In genomic region chr1:167269350-167269811, GRCm38 (mm10) we compare ENCODE assay signal across 8 mouse cellular contexts. TPM values are rescaled to one million over a fixed set of nuclear protein-coding genes. Genes with fewer than 3 reads are reported as not detected.
DNase-seq lines count a peak whose midpoint lies in the region; ATAC-seq lines count a peak whose summit lies in the region.

No protein-coding gene starts in this region.

- no peak overlapping the region for H3K4me3 ChIP-seq in kidney, embryonic 16.5 days (ENCODE audit: low read length)
- no peak overlapping the region for H3K4me3 ChIP-seq in embryonic facial prominence, embryonic 14.5 days (ENCODE audit: low read depth, low read length)
- H3K4me3 ChIP-seq in limb, embryonic 13.5 days: no peak overlapping the region

- H3K4me2 ChIP-seq in kidney, embryonic 16.5 days (replicated peaks; ENCODE audit: low read depth, low read length): peak overlapping the region; percentile 54
- peak overlapping the region; percentile 54 for H3K4me2 ChIP-seq in embryonic facial prominence, embryonic 14.5 days (ENCODE audit: low read depth, low read length)
- H3K4me2 ChIP-seq in limb, embryonic 13.5 days (replicated peaks): peak overlapping the region; percentile 52

- no peak for DNase-seq in kidney, postnatal 36 days
- peak; percentile 69 for DNase-seq in embryonic facial prominence, embryonic 14.5 days (ENCODE audit: low spot score)
- peak; percentile 66 for DNase-seq in naive thymus-derived CD4-positive, alpha-beta T cell, adult 2 months (ENCODE audit: low read depth)
- DNase-seq in left cerebral cortex, adult 8-10 months (ENCODE audit: low spot score in 2 of 2): no peak
- DNase-seq in cerebellum, adult 9-10 months: no peak
- no peak for DNase-seq in frontal cortex, postnatal 36 days (ENCODE audit: low spot score in 2 of 2)

- peaks cover 40% of the 10 kb centered on the region for H3K4me1 ChIP-seq in kidney, embryonic 16.5 days (ENCODE audit: insufficient read depth, low read length)
- H3K4me1 ChIP-seq in embryonic facial prominence, embryonic 14.5 days (ENCODE audit: control insufficient read depth, insufficient read depth, low read length): peaks cover 39% of the 10 kb centered on the region
- peaks cover 45% of the 10 kb centered on the region for H3K4me1 ChIP-seq in limb, embryonic 13.5 days

- H3K27me3 ChIP-seq in kidney, embryonic 16.5 days (ENCODE audit: insufficient read depth, low read length): no peaks in the 10 kb centered on the region
- H3K27me3 ChIP-seq in embryonic facial prominence, embryonic 14.5 days (replicated peaks; ENCODE audit: control insufficient read depth, insufficient read depth, low read length): no peaks in the 10 kb centered on the region
- H3K27me3 ChIP-seq in limb, embryonic 13.5 days: no peaks in the 10 kb centered on the region

- H3K9me3 ChIP-seq in kidney, embryonic 16.5 days (ENCODE audit: low read length): no peaks in the 10 kb centered on the region
- H3K9me3 ChIP-seq in embryonic facial prominence, embryonic 14.5 days (ENCODE audit: control insufficient read depth, low read length): no peaks in the 10 kb centered on the region
- no peaks in the 10 kb centered on the region for H3K9me3 ChIP-seq in limb, embryonic 13.5 days

- 23% methylated on average over 14 of the region's 14 CpGs for WGBS in kidney, embryonic 16.5 days
- WGBS in embryonic facial prominence, embryonic 14.5 days: 23% methylated on average over 12 of the region's 14 CpGs
- WGBS in limb, embryonic 13.5 days: 26% methylated on average over 14 of the region's 14 CpGs

- H3K36me3 ChIP-seq in kidney, embryonic 16.5 days (ENCODE audit: insufficient read depth, low read length): no peaks in the 10 kb centered on the region
- H3K36me3 ChIP-seq in embryonic facial prominence, embryonic 14.5 days (ENCODE audit: control insufficient read depth, insufficient read depth, low read length): no peaks in the 10 kb centered on the region
- H3K36me3 ChIP-seq in limb, embryonic 13.5 days: no peaks in the 10 kb centered on the region

- no peak overlapping the region for H3K9ac ChIP-seq in kidney, embryonic 16.5 days (replicated peaks; ENCODE audit: low read length)
- peak overlapping the region; percentile 2; the same call in 1 of the 2 replicates for H3K9ac ChIP-seq in embryonic facial prominence, embryonic 14.5 days (ENCODE audit: low read depth, low read length)
- no peak overlapping the region for H3K9ac ChIP-seq in limb, embryonic 13.5 days

- peak overlapping the region; percentile 54 for H3K27ac ChIP-seq in kidney, embryonic 16.5 days (ENCODE audit: low read length)
- H3K27ac ChIP-seq in embryonic facial prominence, embryonic 14.5 days (replicated peaks; ENCODE audit: low read depth, low read length): peak overlapping the region; percentile 75
- peak overlapping the region; percentile 56 for H3K27ac ChIP-seq in limb, embryonic 13.5 days

- peak; percentile 6; the same call in 1 of the 2 replicates for ATAC-seq in kidney, embryonic 16.5 days (ENCODE audit: low FRiP score, low TSS enrichment)
- peak; percentile 30 for ATAC-seq in embryonic facial prominence, embryonic 14.5 days (ENCODE audit: low read depth)
- ATAC-seq in limb, embryonic 13.5 days (ENCODE audit: low FRiP score, low read depth): peak; percentile 28; the same call in 1 of the 2 replicates

RNA-seq across cellular contexts. Expression of gene Uck2, which starts 15.7 kb away (rescaled TPM):
- 67.7 and 72.3 TPM in 2 replicates for polyA plus RNA-seq in kidney, embryonic 16.5 days (2015; fragmentation: Nextera tagmentation; extraction: Ambion mirVana)
- 54.8 and 56.2 TPM in 2 replicates for polyA plus RNA-seq in embryonic facial prominence, embryonic 14.5 days (2014; fragmentation: Nextera tagmentation; extraction: Ambion mirVana)
- 78.3 and 83.2 TPM in 2 replicates for polyA plus RNA-seq in limb, embryonic 13.5 days (2015; fragmentation: Nextera tagmentation; extraction: Ambion mirVana)
- total RNA-seq in left cerebral cortex, adult 8-10 months (2022): 10 to 100 TPM; 25.8 to 33.4 (median 29.2) TPM

RNA-seq across cellular contexts. Expression of gene Tmco1, which starts 38.8 kb away (rescaled TPM):
- 117 and 125 TPM in 2 replicates for polyA plus RNA-seq in kidney, embryonic 16.5 days (2015; fragmentation: Nextera tagmentation; extraction: Ambion mirVana)
- 80.6 and 90.0 TPM in 2 replicates for polyA plus RNA-seq in embryonic facial prominence, embryonic 14.5 days (2014; fragmentation: Nextera tagmentation; extraction: Ambion mirVana)
- polyA plus RNA-seq in limb, embryonic 13.5 days (2015; fragmentation: Nextera tagmentation; extraction: Ambion mirVana): 80.4 and 81.8 TPM in 2 replicates
- 10 to 100 TPM; 50.9 to 56.1 (median 53.0) TPM for total RNA-seq in left cerebral cortex, adult 8-10 months (2022)

Comparison
In these comparisons a context has a peak if more than half of its experiments do, and no peak if none do; other contexts are left out.
1. DNase-seq: peak in embryonic facial prominence, embryonic 14.5 days (single experiment) and naive thymus-derived CD4-positive, alpha-beta T cell, adult 2 months (single experiment); none in kidney, postnatal 36 days (0 of 2), left cerebral cortex, adult 8-10 months (0 of 2), cerebellum, adult 9-10 months (single experiment) and frontal cortex, postnatal 36 days (0 of 2).
2. Peak in every context shown above with its lines, with median percentiles within 50 percentile points of each other: ATAC-seq, H3K27ac ChIP-seq and H3K4me2 ChIP-seq.